Mouse (Mus musculus) heart, postnatal 0 days (tissue): ENCODE data around the gene Rps23.

Experiments used
- CTCF ChIP-seq: IDR thresholded peaks from 2 replicates; pipeline ENCODE4 v1.5.1; 2016; ENCODE audit warnings: antibody characterized with exemption, control low read depth, low read depth
- EP300 ChIP-seq: IDR thresholded peaks from 2 replicates; pipeline ENCODE4 v1.6.1; 2016; ENCODE audit warnings: antibody characterized with exemption, low read depth

- TF ChIP-seq EP300 (no peak), CTCF (no peak)
Observed at GRCm38 (mm10) chr13:90926938-90927633, 4.3 kb downstream of the Rps23 start.
